Mouse (Mus musculus) ES-E14 (cell line): ENCODE measurements at regions not wholly inside any gene's neighbourhood (a gene's known extent, or its start where the extent isn't known, plus 50 kb on each side); places are given as distances from the start of the nearest gene placed in this dataset.

Experiments used
- MAFK ChIP-seq: IDR thresholded peaks from 2 replicates; pipeline ENCODE4 v1.6.1; 2014; ENCODE audit warnings: mild to moderate bottlenecking, low read depth, low read length, inconsistent platforms; ENCODE audit not compliant: insufficient read depth
- ZC3H11A ChIP-seq: IDR thresholded peaks from 2 replicates; pipeline ENCODE4 v1.6.1; 2012; ENCODE audit warnings: low read depth, mild to moderate bottlenecking, inconsistent platforms, low read length, borderline replicate concordance

- TF ChIP-seq ZC3H11A (no peak), MAFK (no peak)
These were observed 144.5 kb downstream of the Fbxo8 start for GRCm38 (mm10) chr8:56695436-56695835.
